ENCODE assay signal across 7 mouse cellular contexts in the genomic region with DNA sequence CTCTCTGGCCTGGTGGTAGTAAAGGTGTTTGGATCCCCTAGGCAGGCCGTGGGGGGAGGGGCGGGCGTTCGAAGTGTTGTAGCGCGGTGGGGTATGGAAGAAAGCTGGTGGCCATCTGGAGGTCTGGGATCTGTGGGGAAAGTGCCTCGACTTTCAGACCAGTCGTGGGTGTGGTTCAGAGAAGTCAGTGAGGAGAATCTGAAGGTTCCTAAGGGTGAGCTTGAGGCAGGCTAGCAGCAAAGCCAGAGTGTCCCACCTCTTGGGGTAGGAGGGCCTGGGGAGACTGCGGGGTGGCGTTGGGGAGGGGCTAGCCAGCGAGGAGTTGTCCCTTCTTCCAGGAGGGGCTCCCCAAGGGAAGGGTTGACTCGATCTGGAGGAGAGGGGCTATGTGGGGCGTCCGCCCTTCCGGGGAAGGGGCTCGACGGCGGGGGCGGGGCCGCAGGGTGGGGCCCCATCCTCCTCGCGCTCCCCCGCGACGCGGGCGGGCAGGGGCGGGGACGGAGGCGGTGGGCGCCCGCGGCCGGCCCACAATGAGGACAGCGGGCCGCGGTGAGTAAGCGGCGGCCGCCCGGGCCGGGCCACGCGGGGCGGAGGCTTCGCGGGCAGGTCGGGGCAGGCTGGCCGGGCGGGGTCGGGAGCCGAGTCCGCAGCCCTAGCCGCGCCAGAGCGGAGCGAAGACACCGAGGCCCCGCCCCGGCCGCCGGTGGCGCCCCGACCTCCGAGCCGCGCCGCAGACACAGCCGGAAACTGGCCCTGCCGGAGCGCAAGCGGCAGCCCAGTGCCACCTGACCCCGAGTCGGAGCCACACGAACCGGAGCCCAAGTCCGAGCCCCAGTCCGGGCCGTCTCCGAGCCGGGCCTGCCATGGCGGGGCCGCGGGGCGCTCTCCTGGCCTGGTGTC. TPM values are rescaled to one million over a fixed set of nuclear protein-coding genes. Genes with fewer than 3 reads are reported as not detected.
DNase-seq lines count a peak whose midpoint lies in the region; ATAC-seq lines count a peak whose summit lies in the region.

A gene (plus strand): TSS at position 478 of the 900 bp plus-strand sequence.

- DNase-seq in adrenal gland, adult (ENCODE audit: inconsistent age in 2 of 2, low spot score in 1 of 2) = peak; percentile 91 to 94
- DNase-seq in embryo, embryonic 10 days (ENCODE audit: low spot score) = peak; percentile 63
- peak; percentile 61 to 74 for DNase-seq in gastrocnemius, postnatal 4 days (ENCODE audit: low spot score in 2 of 2)
- DNase-seq in intestine, embryonic 14.5 days (ENCODE audit: low spot score) = peak; percentile 79
- DNase-seq in left cerebral cortex, postnatal 4 days = peak; percentile 65
- peak; percentile 61 for DNase-seq in midbrain, embryonic 10.5 days (ENCODE audit: low spot score)
- peak; percentile 54 to 76 for DNase-seq in spleen, postnatal 10 days (ENCODE audit: low spot score in 2 of 2)

- no peaks in the 10 kb centered on the region for H3K27me3 ChIP-seq in intestine, embryonic 14.5 days (replicated peaks; ENCODE audit: control insufficient read depth, insufficient read depth, low read length)
- H3K27me3 ChIP-seq in midbrain, embryonic 10.5 days (ENCODE audit: low read depth, poor library complexity, severe bottlenecking) = peaks cover 28% of the 10 kb centered on the region

- peak within 1 kb of the TSS; percentile 85 for H3K9ac ChIP-seq in intestine, embryonic 14.5 days (ENCODE audit: low read length)

- under 1% methylated on average over 70 of the region's 85 CpGs for WGBS in intestine, embryonic 14.5 days
- WGBS in midbrain, embryonic 10.5 days = 1% methylated on average over 81 of the region's 85 CpGs

- H3K27ac ChIP-seq in intestine, embryonic 14.5 days (ENCODE audit: low read depth) = peak within 1 kb of the TSS; percentile 87
- H3K27ac ChIP-seq in midbrain, embryonic 10.5 days (replicated peaks) = peak within 1 kb of the TSS; percentile 91

- peaks cover 21% of the 10 kb centered on the region for H3K4me1 ChIP-seq in intestine, embryonic 14.5 days (replicated peaks; ENCODE audit: control insufficient read depth, insufficient read depth, low read length)
- peaks cover 31% of the 10 kb centered on the region for H3K4me1 ChIP-seq in midbrain, embryonic 10.5 days

- ATAC-seq in intestine, embryonic 14.5 days (replicated peaks; ENCODE audit: low FRiP score, low TSS enrichment, low read depth) = peak; percentile 82

- H3K9me3 ChIP-seq in intestine, embryonic 14.5 days (ENCODE audit: control insufficient read depth, low read length) = no peaks in the 10 kb centered on the region
- H3K9me3 ChIP-seq in midbrain, embryonic 10.5 days (replicated peaks) = no peaks in the 10 kb centered on the region

- peak within 1 kb of the TSS; percentile 63 for H3K4me2 ChIP-seq in intestine, embryonic 14.5 days (ENCODE audit: low read length)

- intact Hi-C loops in left cerebral cortex, postnatal 4 days (cut with DNase I) = no loop called here

- peak within 1 kb of the TSS; percentile 86 for H3K4me3 ChIP-seq in intestine, embryonic 14.5 days (ENCODE audit: low read depth, low read length)
- peak within 1 kb of the TSS; percentile 80 for H3K4me3 ChIP-seq in midbrain, embryonic 10.5 days

- no peaks in the 10 kb centered on the region for H3K36me3 ChIP-seq in intestine, embryonic 14.5 days (ENCODE audit: control insufficient read depth, insufficient read depth, low read length)
- peaks cover 6% of the 10 kb centered on the region for H3K36me3 ChIP-seq in midbrain, embryonic 10.5 days

RNA-seq across cellular contexts. Expression of the gene that starts here (rescaled TPM):
- 10 to 100 TPM; 26.5 to 29.4 TPM for total RNA-seq in gastrocnemius, postnatal 4 days (2021)
- 9.3 and 9.9 TPM in 2 replicates for polyA plus RNA-seq in intestine, embryonic 14.5 days (2014; fragmentation: Nextera tagmentation; extraction: Ambion mirVana)
- 10 to 100 TPM; 61.5 to 66.6 TPM for total RNA-seq in left cerebral cortex, postnatal 4 days (2021)
- 5.2 and 7.1 TPM in 2 replicates for polyA plus RNA-seq in midbrain, embryonic 10.5 days (2016; fragmentation: Nextera tagmentation; extraction: Ambion mirVana)

Comparison
In these comparisons a context has a peak if more than half of its experiments do, and no peak if none do; other contexts are left out.
1. Peak in every context shown above with its lines: DNase-seq, ATAC-seq, H3K4me3 ChIP-seq and H3K27ac ChIP-seq.